Mouse (Mus musculus): ENCODE results near the gene Plin3. TPM values are rescaled to one million over a fixed set of nuclear protein-coding genes. Genes with fewer than 3 reads are reported as not detected.

Plin3 gene
- polyA plus RNA-seq, 1 experiment from 2014 or later: 30.2 TPM

DNA sequence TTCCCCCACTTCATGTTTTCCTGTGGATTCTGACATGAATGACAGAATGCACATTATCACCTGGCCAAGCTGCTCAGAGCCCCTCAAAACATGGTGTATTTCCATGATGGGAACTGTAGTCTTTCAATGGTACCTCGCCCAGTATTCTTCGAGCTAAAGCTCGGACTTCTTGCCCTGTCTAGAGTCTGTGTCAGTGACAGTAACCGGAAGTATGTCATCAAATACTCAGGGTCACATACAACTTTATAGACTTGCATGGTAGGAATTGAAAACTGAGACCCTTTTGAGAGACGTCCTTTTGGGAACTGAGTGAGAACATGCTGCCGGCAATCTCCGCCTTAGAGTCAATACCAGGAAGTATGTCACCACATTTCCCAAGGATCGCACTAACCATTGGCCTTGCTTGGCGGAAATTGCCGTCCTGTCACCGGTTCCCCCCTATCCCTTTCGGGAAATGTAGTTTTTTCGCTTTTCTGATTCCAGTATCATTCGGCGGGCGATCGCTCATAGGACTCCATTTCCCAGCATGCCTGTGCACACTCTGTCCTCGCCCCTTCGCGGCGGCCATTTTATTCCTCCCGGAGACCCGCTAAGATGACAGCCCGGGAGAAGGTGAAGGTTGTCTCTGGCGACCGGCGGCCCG, 36.3 kb downstream of the Plin3 start, which contains the start of gene Fem1a:
TSS of gene Fem1a (plus strand) at position 572 of the 643 bp plus-strand sequence.
- no peaks in the 10 kb centered on the region for H3K9me3 ChIP-seq (replicated peaks)
- H3K4me3 ChIP-seq: peak within 1 kb of the TSS; percentile 85
- peak within 1 kb of the TSS; percentile 78 for H3K9ac ChIP-seq
- H3K27me3 ChIP-seq (replicated peaks): no peaks in the 10 kb centered on the region
- under 1% methylated on average over 28 of the region's 28 CpGs for WGBS (ENCODE audit: insufficient replicate concordance)
- peaks cover 38% of the 10 kb centered on the region for H3K36me3 ChIP-seq
- ATAC-seq: peak; percentile 88
- peaks cover 47% of the 10 kb centered on the region for H3K4me1 ChIP-seq
- H3K27ac ChIP-seq: peak within 1 kb of the TSS; percentile 95
- H3K4me2 ChIP-seq: peak within 1 kb of the TSS; percentile 99

- ATAC-seq: peak; percentile 86
- Histone ChIP-seq H3K36me3 (peaks cover 33% of the 10 kb centered on the region), H3K27ac (peak overlapping the region; percentile 95), H3K4me2 (peak overlapping the region; percentile 99), H3K9me3 (replicated peaks) (no peaks in the 10 kb centered on the region), H3K4me1 (peaks cover 44% of the 10 kb centered on the region), H3K9ac (peak overlapping the region; percentile 68), H3K27me3 (replicated peaks) (no peaks in the 10 kb centered on the region), H3K4me3 (peak overlapping the region; percentile 85)
- under 1% methylated on average over 32 of the region's 32 CpGs for WGBS (ENCODE audit: insufficient replicate concordance)
Observed at GRCm38 (mm10) chr17:56255863-56256238, 36.8 kb downstream of the Plin3 start.

DNA sequence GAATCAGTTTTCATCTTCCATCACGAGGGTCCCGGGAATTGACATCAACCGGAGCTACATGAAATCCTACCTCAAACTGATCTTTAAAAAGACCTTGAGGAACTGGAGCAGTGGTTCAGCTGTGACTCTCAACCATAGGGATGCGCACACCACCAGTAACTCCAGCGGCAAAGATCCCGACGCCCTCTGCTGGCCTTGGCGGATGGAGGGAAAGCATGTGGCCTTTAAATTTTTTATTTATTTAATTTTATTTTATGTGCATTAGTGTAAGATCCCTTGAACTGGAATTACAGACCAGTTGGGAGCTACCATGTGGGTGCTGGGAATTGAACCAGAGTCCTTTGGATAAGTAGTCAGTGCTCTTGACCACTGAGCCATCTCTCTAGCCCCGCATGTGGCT, 37.2 kb downstream of the Plin3 start:
- H3K9me3 ChIP-seq (replicated peaks): no peaks in the 10 kb centered on the region
- peak overlapping the region; percentile 52 for H3K4me2 ChIP-seq
- 0 out of 2 replicates have a peak overlapping the region, but pooled peaks have one; percentile 37 for H3K27ac ChIP-seq
- H3K36me3 ChIP-seq: peaks cover 29% of the 10 kb centered on the region
- ATAC-seq: no peak
- H3K4me1 ChIP-seq: peaks cover 40% of the 10 kb centered on the region
- WGBS (ENCODE audit: insufficient replicate concordance): 17% methylated on average over 9 of the region's 9 CpGs
- H3K9ac ChIP-seq: no peak overlapping the region
- peak overlapping the region; percentile 18 for H3K4me3 ChIP-seq
- no peaks in the 10 kb centered on the region for H3K27me3 ChIP-seq (replicated peaks)

DNA sequence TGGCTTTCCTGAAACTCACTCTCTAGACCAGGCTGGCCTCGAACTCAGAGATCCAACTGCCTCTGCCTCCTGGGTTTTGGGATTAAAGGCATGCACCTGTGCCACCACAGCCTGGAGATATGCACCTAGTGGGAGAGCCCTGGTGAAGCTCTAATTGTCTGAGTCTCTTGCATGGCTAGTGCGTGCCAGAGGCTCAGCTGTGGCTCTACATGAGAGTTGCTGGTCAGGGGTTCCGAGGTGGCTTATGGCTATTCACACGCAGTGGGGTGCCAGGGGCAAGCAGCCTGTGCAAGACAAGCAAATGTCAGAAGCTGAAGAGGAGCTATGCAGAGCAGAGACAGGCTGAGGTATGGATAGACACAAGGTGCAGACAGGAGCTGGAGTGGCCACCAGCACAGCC, 38.0 kb downstream of the Plin3 start:
- Histone ChIP-seq H3K4me2 (no peak overlapping the region), H3K36me3 (peaks cover 22% of the 10 kb centered on the region), H3K27ac (no peak overlapping the region), H3K27me3 (replicated peaks) (no peaks in the 10 kb centered on the region), H3K9me3 (replicated peaks) (no peaks in the 10 kb centered on the region), H3K4me3 (no peak overlapping the region), H3K4me1 (peaks cover 33% of the 10 kb centered on the region), H3K9ac (no peak overlapping the region)
- ATAC-seq: no peak
- WGBS (ENCODE audit: insufficient replicate concordance): 82% methylated on average over 4 of the region's 4 CpGs

DNA sequence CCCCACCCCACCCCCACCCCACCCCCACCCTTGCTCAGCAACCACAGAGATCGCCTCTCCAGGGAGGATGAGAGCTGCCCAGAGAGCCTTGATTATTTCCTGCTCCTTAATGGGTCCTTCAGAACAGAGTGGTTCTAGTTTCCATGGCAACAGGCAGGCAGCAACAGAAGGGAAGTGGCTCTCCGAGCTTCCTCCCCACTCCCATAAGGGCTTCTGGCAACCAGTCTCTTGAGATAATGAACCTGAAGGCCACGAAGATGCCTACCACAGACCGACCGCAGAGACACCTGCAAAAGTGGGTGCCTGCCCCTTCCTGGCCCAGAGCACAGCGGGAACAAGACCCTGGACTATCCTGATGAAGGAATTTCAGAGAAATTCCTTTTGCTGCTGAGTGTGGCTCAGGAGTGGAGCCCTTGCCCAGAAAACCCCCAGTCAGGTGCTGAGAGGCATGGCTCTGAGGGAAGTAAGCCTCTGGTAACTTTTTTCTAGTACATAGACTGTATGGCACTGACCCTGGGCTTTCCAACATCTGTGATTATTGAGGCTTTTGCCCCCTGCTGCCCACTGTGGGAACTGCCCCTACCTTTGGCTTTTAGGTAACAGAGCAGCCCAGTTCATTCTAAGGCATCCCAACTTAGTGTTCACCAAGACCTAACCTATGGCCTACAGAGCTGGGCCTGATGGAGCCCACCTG, 41.4 kb downstream of the Plin3 start:
- whole genome bisulfite sequencing (ENCODE audit: insufficient replicate concordance): 6% methylated on average over 6 of the region's 6 CpGs
- no peak for ATAC-seq
- H3K9ac ChIP-seq: no peak overlapping the region
- no peaks in the 10 kb centered on the region for H3K9me3 ChIP-seq (replicated peaks)
- H3K4me2 ChIP-seq: no peak overlapping the region
- H3K4me3 ChIP-seq: no peak overlapping the region
- H3K27ac ChIP-seq: no peak overlapping the region
- no peaks in the 10 kb centered on the region for H3K36me3 ChIP-seq
- H3K4me1 ChIP-seq: peaks cover 8% of the 10 kb centered on the region
- peaks cover 2% of the 10 kb centered on the region; the same call in 1 of the 2 replicates for H3K27me3 ChIP-seq (replicated peaks)

DNA sequence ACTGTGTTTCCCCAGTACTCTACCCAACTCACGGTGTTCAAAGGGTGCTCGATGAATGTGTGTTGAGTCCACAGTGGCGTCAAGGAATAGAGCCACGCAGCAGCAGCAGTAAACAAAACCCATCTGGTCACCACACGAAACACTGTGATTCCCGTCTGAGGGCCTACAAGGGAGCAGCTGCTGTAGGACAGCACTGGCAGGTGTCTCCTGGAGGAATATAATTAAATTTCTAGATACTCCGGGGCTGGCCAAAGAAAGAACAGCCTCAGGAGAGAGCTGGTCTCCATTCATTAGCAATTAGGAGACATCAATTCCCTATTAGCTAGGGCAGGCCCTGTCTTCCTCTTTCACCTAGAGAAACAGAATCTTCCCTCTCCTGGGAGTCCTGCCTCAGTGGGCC, 47.1 kb downstream of the Plin3 start:
- no peaks in the 10 kb centered on the region for H3K9me3 ChIP-seq (replicated peaks)
- peaks cover 5% of the 10 kb centered on the region; the same call in 1 of the 2 replicates for H3K4me1 ChIP-seq
- no peak overlapping the region for H3K9ac ChIP-seq
- H3K36me3 ChIP-seq: no peaks in the 10 kb centered on the region
- WGBS (ENCODE audit: insufficient replicate concordance): 54% methylated on average over 7 of the region's 7 CpGs
- H3K27ac ChIP-seq: no peak overlapping the region
- H3K4me2 ChIP-seq: no peak overlapping the region
- H3K27me3 ChIP-seq (replicated peaks): peaks cover 27% of the 10 kb centered on the region
- no peak for ATAC-seq
- no peak overlapping the region for H3K4me3 ChIP-seq

DNA sequence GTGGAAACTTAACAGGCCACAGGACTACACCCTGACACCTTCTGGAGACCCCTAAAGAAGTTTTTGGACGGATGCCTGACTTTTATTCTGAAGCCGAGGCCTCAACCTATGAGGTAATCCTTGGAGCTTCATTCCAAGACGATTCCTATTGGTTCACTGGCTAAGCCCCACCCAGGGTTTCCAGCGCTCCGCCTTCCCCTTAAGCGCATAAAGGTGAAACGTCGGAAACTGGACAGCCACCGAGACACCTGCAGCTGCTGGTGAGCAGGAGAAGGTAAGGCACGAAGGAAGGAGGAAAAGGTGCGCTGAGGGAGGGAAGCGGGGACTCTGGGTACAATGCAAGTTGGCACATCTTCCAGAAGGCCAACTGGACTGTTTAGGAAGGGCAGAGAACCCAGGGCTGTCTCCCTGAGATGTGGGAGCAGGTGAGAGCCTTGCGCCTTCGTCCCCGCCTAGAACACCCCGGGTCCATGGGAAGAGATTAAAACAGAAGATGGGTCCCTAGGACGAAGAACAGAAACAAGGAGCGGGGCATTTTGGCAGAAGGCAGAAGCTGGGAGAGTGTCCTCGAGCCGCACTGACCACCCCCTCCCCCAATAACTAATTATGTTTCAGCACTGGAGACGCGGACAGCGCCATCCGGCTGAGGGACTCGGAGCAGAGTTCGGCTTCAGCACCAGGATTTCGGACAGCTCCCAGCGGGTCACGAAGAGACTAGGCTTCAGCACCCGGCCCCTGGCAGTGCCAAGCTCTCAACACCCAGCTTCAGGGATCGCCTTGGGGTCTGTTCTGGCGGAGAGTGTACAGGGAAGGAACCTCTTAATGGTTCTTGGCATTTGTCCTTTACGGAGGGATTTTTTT, 50.9 kb downstream of the Plin3 start:
- no peak overlapping the region for H3K27ac ChIP-seq
- H3K9me3 ChIP-seq (replicated peaks): no peaks in the 10 kb centered on the region
- WGBS (ENCODE audit: insufficient replicate concordance): 2% methylated on average over 33 of the region's 33 CpGs
- H3K9ac ChIP-seq: no peak overlapping the region
- no peaks in the 10 kb centered on the region for H3K36me3 ChIP-seq
- no peak overlapping the region for H3K4me3 ChIP-seq
- peaks cover 5% of the 10 kb centered on the region; the same call in 1 of the 2 replicates for H3K4me1 ChIP-seq
- H3K4me2 ChIP-seq: no peak overlapping the region
- peaks cover 35% of the 10 kb centered on the region for H3K27me3 ChIP-seq (replicated peaks)
- no peak for ATAC-seq

DNA sequence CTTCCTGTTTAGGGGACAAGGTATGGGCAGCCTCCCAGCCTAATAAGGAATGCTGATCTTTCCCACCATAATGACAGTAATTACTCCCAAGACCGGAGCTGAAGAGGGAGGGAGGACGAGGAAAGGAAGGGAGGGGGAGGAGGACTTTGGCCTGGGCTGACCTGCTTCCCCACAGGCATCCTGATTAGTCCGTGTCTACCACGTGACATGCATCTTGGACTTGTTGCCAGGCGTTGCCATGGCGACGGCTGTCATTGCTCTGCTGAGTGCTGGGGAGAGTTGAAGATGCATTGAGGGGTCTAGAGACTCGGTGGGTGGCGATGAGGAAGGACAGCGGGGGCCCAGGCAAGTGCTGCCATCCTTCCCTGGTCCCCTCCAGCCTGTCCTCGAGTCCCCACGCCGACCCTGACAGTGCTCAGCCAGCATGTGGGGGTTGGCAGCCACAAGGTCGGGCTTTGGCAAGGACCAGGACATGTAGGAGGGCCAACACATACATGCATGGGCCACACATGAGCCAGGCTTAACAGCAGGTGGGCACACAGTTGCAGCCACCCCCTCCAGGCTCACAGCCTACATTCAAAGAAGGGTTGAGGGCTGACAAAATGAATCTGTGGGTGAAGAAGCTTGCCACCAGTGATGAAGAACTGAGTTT, 58.7 kb downstream of the Plin3 start:
- H3K36me3 ChIP-seq: no peaks in the 10 kb centered on the region
- WGBS (ENCODE audit: insufficient replicate concordance): 4% methylated on average over 14 of the region's 14 CpGs
- no peak overlapping the region for H3K9ac ChIP-seq
- peak; percentile 55 for ATAC-seq
- no peak overlapping the region for H3K27ac ChIP-seq
- no peak overlapping the region for H3K4me3 ChIP-seq
- peaks cover 9% of the 10 kb centered on the region; the same call in 1 of the 2 replicates for H3K27me3 ChIP-seq (replicated peaks)
- H3K4me2 ChIP-seq: peak overlapping the region; percentile 7; the same call in 1 of the 2 replicates
- H3K4me1 ChIP-seq: peaks cover 5% of the 10 kb centered on the region; the same call in 1 of the 2 replicates
- H3K9me3 ChIP-seq (replicated peaks): no peaks in the 10 kb centered on the region

- WGBS (ENCODE audit: insufficient replicate concordance): 53% methylated on average over 8 of the region's 8 CpGs
- Histone ChIP-seq H3K9ac (no peak overlapping the region), H3K36me3 (no peaks in the 10 kb centered on the region), H3K27ac (no peak overlapping the region), H3K27me3 (replicated peaks) (peaks cover 13% of the 10 kb centered on the region; the same call in 1 of the 2 replicates), H3K4me3 (no peak overlapping the region), H3K4me1 (peaks cover 5% of the 10 kb centered on the region; the same call in 1 of the 2 replicates), H3K4me2 (peak overlapping the region; percentile 7; the same call in 1 of the 2 replicates), H3K9me3 (replicated peaks) (no peaks in the 10 kb centered on the region)
- no peak for ATAC-seq
Observed at GRCm38 (mm10) chr17:56233389-56233788, 59.3 kb downstream of the Plin3 start.

GRCm38 (mm10) chr17:56229943-56230342, 62.7 kb downstream of the Plin3 start:
- no peak overlapping the region for H3K27ac ChIP-seq
- peaks cover 7% of the 10 kb centered on the region for H3K4me1 ChIP-seq
- H3K27me3 ChIP-seq (replicated peaks): peaks cover 21% of the 10 kb centered on the region
- H3K9ac ChIP-seq: no peak overlapping the region
- no peak for ATAC-seq
- H3K4me3 ChIP-seq: no peak overlapping the region
- H3K4me2 ChIP-seq: no peak overlapping the region
- H3K36me3 ChIP-seq: no peaks in the 10 kb centered on the region
- H3K9me3 ChIP-seq (replicated peaks): no peaks in the 10 kb centered on the region
- 59% methylated on average over 10 of the region's 10 CpGs for WGBS (ENCODE audit: insufficient replicate concordance)

All from liver, embryonic 12.5 days (tissue).